Mouse (Mus musculus) gastrocnemius, postnatal 25 days (tissue): ENCODE data around the gene Pitpna. TPM values are rescaled to one million over a fixed set of nuclear protein-coding genes. Genes with fewer than 3 reads are reported as not detected.
"Not testable (repeated sequence)": the region's sequence is repeated elsewhere in the genome, so short reads cannot be mapped to it uniquely, and the experiment has no call there.

ENCODE experiments used
- DNase-seq: peaks from one replicate; pipeline ENCODE4 v3.0.0; 2022
- total RNA-seq, 2 experiments: library from RNA; stranded (reverse); gene quantifications; 1 replicate in 1 of 2; 2 replicates in 1 of 2; pipeline ENCODE4 v1.2.3; 2021

Gene Pitpna
- total RNA-seq, 2 experiments from 2014 or later = 123 to 168 TPM

GRCm38 (mm10) chr11:75588285-75588941 is 516 bp downstream of the Pitpna start:
- no peak for DNase-seq

DNA sequence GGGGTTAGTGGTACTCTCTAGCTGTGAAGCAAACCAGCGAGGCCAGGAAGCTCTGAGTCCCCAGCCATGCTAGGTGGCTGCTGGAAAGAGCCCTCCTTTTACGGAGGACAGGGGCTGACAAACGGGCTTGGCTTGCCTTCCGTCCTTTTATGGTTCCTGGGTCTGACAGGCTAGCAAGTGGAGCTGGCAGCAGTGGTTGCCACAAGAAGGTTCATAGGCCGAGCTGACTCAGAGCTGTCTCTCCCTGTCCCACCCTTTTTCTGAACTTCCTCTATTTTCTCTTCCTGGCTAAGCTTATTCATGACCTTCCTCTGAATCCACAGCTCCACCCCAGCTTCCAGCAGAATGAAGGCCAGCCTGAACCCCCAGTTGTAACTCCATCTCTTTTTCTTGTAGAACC is 4.7 kb downstream of the Pitpna start:
- DNase-seq = peak; percentile 25

DNA sequence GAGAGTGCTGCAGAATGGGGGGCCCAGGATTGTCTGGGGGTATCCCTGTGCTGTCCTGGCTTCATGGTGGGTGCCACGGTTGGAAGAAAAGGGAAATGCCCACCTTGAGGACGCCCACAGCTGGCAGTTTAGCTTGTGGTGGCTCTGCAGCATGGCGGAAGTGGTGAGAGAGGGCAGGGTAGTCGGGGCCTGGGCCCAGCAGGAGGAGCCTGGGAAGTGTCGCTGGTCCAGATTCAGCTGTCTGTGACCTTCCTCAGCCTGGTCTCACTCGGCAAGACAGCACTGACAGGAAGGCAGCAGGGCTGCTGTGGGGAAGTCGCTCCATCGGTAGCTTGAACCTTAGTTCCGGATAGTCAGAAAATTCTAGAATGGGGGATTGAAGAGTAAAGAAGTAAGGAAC is 6.5 kb downstream of the Pitpna start:
- DNase-seq = no peak

- no peak for DNase-seq
These were observed 7.5 kb downstream of the Pitpna start for GRCm38 (mm10) chr11:75595404-75595803.

- peak; percentile 69 for DNase-seq
These were observed 7.9 kb downstream of the Pitpna start for GRCm38 (mm10) chr11:75595816-75596215.

DNA sequence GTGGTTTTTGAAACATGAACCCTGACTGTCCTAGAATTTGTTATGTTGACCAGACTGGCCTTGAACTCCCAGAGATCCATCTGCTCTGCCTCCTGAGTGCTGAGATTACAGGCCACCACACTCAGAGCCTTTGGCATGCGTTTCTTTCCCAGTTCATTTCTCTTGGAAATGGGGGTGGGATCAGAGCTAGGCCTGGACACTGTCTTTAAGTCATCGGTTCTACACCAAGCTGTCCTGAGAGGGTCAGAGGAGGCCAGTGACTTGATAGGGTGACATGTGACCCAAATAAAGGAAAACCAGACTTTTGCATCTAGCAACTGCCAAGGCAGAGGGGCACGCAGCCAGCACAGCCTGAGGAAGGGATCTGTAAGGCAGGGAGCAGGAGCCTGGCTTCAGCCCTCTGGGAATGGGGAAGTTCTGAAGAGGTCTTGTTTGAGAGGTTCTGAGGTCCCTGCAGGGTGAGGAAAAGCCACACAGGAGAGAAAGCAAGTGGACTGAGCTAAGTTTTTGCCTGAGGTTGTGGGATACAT is 8.9 kb downstream of the Pitpna start:
- peak; percentile 71 for DNase-seq

- no peak for DNase-seq
These were observed 10.1 kb downstream of the Pitpna start for GRCm38 (mm10) chr11:75598004-75598403.

DNA sequence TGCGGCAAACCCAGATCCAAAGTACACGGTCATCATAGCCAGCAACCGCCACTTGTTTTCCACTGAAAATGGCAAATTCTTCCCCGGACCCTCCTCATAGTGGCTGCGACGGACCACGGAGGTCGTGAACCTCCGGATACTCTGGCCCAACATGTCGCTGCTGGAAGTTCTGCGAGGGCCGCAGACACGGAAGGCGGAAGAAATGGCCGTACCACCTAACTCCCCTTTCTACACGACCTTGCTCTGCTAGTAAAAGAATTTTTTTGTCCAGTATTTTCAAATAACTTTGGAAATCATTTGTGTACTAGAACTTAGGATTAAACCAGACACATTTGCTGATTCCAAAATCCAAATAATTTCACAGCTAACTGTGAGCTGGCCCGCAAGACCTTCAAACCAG is 11.9 kb downstream of the Pitpna start:
- DNase-seq = not testable (repeated sequence)

GRCm38 (mm10) chr11:75604826-75605225 is 16.9 kb downstream of the Pitpna start:
- DNase-seq = no peak

DNA sequence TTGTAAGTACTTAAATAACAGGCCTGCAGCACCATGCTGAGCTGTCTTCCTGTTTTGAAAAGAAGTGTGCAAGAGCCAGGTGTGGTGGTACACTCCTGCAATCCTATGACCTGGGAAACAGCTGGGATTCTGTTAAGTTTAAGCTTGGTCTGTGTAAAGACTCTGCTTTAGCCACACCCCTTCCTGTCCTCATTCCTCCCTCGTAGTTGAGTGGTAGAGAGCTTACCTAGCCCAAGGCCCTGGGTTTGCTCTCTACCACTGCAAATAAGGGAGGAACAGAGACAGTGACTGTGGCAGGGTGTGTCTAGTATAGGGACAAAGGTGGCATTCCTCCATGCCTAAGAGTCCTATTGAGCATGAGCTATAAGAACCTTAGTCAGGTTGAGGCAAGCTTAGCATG is 17.4 kb downstream of the Pitpna start:
- DNase-seq = no peak

GRCm38 (mm10) chr11:75608776-75609175 is 20.9 kb downstream of the Pitpna start:
- DNase-seq = no peak

- no peak for DNase-seq
These were observed 22.1 kb downstream of the Pitpna start for GRCm38 (mm10) chr11:75610021-75610420.

GRCm38 (mm10) chr11:75614769-75615168 is 26.9 kb downstream of the Pitpna start:
- DNase-seq = no peak

GRCm38 (mm10) chr11:75615556-75615955 is 27.7 kb downstream of the Pitpna start:
- no peak for DNase-seq

GRCm38 (mm10) chr11:75619133-75619532 is 31.2 kb downstream of the Pitpna start:
- no peak for DNase-seq

DNA sequence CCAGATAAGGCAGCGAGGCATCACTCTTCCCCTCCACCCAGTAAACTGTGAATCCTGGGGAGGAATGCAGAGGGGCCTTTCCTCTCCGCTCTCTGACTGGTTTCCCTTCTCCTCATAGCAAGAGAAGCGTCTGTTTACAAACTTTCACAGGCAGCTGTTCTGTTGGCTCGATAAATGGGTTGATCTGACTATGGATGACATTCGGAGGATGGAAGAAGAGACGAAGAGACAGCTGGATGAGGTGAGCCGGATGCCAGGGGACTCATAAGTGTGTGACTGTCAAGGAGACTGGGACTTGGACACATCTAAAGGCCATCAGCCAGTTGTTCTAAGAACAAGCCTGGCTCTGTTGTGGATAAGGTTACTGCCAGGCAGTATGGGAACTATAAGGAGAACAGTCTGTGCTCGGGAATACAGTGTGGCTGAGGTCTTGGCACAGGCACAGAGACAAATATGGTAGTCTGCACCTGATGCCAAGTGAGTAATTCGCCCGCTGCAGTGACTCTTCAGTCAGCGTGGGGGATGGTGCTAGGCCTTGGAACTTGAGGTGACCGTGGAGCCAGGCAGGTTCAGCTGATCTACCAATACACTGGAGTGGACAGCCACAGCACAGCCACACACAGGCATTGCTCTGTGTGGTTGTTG is 32.4 kb downstream of the Pitpna start:
- peak; percentile 85 for DNase-seq

GRCm38 (mm10) chr11:75621426-75621825 is 33.5 kb downstream of the Pitpna start:
- DNase-seq = no peak

GRCm38 (mm10) chr11:75622588-75623329 is 34.9 kb downstream of the Pitpna start:
- DNase-seq = no peak

GRCm38 (mm10) chr11:75624102-75624554 is 36.2 kb downstream of the Pitpna start:
- no peak for DNase-seq

- DNase-seq = no peak
These were observed 37.9 kb downstream of the Pitpna start for GRCm38 (mm10) chr11:75625820-75626219.

GRCm38 (mm10) chr11:75630098-75630497 is 42.2 kb downstream of the Pitpna start:
- no peak for DNase-seq

- peak; percentile 97 for DNase-seq
These were observed 42.8 kb downstream of the Pitpna start, which contains the start of gene Inpp5k for GRCm38 (mm10) chr11:75630645-75631229. Gene Inpp5k (plus strand): TSS chr11:75630988.
